Mouse (Mus musculus) intestine, postnatal 0 days (tissue): ENCODE data around the gene Cdkl4. TPM values are rescaled to one million over a fixed set of nuclear protein-coding genes. Genes with fewer than 3 reads are reported as not detected.

Experiments used
- ATAC-seq: fragments of 200-750 bp; cut with Nextera tagmentation; 2 replicates; pipeline ENCODE4 v1.8.0; 2017; ENCODE audit warnings: mild to moderate bottlenecking, moderate TSS enrichment, moderate library complexity
- H3K27ac ChIP-seq: fragments of 300-500 bp; sonication (generic); 2 replicates; pipeline ENCODE4 v1.5.1; 2014; ENCODE audit warnings: mild to moderate bottlenecking, low read depth, low read length, moderate library complexity
- H3K27me3 ChIP-seq: fragments of 300-500 bp; sonication (generic); replicated peaks from 2 replicates; pipeline ENCODE4 v1.6.1; 2014; ENCODE audit warnings: low read length, mixed read lengths; ENCODE audit not compliant: control insufficient read depth, insufficient read depth
- H3K36me3 ChIP-seq: fragments of 300-500 bp; sonication (generic); 2 replicates; pipeline ENCODE4 v1.6.1; 2014; ENCODE audit warnings: mild to moderate bottlenecking, moderate library complexity; ENCODE audit not compliant: control insufficient read depth, insufficient read depth
- H3K4me1 ChIP-seq: fragments of 300-500 bp; sonication (generic); replicated peaks from 2 replicates; pipeline ENCODE4 v1.6.1; 2014; ENCODE audit warnings: antibody characterized with exemption, low read length, mixed read lengths; ENCODE audit not compliant: control insufficient read depth, insufficient read depth
- H3K4me2 ChIP-seq: fragments of 300-500 bp; sonication (generic); replicated peaks from 2 replicates; pipeline ENCODE4 v1.6.1; 2014; ENCODE audit warnings: low read depth, mild to moderate bottlenecking, moderate library complexity
- H3K4me3 ChIP-seq: fragments of 300-500 bp; sonication (generic); 2 replicates; pipeline ENCODE4 v1.5.1; 2014; ENCODE audit warnings: low read depth, low read length
- H3K9ac ChIP-seq: fragments of 300-500 bp; sonication (generic); 2 replicates; pipeline ENCODE4 v1.6.1; 2014; ENCODE audit warnings: mild to moderate bottlenecking, low read depth, low read length
- H3K9me3 ChIP-seq: fragments of 300-500 bp; sonication (generic); 2 replicates; pipeline ENCODE4 v1.6.1; 2016; ENCODE audit warnings: mixed run types; ENCODE audit not compliant: control insufficient read depth
- CTCF ChIP-seq: sonication (generic); IDR thresholded peaks from 2 replicates; pipeline ENCODE4 v1.5.1; 2016; ENCODE audit warnings: low read depth, mild to moderate bottlenecking, control low read depth, antibody characterized with exemption, moderate library complexity
- WGBS: fragments of 180-500 bp; shearing (Covaris S2); extraction: QIAGEN DNeasy Blood & Tissue Kit; methylation state at CpG from one replicate; pipeline ENCODE4 v1.1.7; 2014; 5-methylcytosine and 5-hydroxymethylcytosine counted together
- polyA plus RNA-seq: library from polyadenylated mRNA; unstranded; fragments of >200 nt; fragmentation: Nextera tagmentation; extraction: Ambion mirVana; gene quantifications from 2 replicates; pipeline ENCODE4 v1.2.1, GENCODE M21; 2015

Gene Cdkl4
- polyA plus RNA-seq, 1 experiment from 2014 or later, result 0.12 TPM

- H3K36me3 ChIP-seq, result no peaks in the 10 kb centered on the region
- no peak overlapping the region for H3K4me3 ChIP-seq
- H3K27ac ChIP-seq, result no peak overlapping the region
- WGBS, result 82% methylated on average over 3 of the region's 3 CpGs
- no peak for TF ChIP-seq CTCF
- no peaks in the 10 kb centered on the region for H3K27me3 ChIP-seq
- no peaks in the 10 kb centered on the region for H3K4me1 ChIP-seq
- H3K4me2 ChIP-seq, result no peak overlapping the region
- no peaks in the 10 kb centered on the region for H3K9me3 ChIP-seq
- H3K9ac ChIP-seq, result no peak overlapping the region
- no peak for ATAC-seq
These were observed 54.4 kb downstream of the Cdkl4 start for GRCm38 (mm10) chr17:80523231-80523630.

GRCm38 (mm10) chr17:80522229-80522556 is 55.4 kb downstream of the Cdkl4 start:
- no peak for ATAC-seq
- H3K4me1 ChIP-seq, result no peaks in the 10 kb centered on the region
- no peak for TF ChIP-seq CTCF
- H3K36me3 ChIP-seq, result no peaks in the 10 kb centered on the region
- H3K9ac ChIP-seq, result no peak overlapping the region
- no peak overlapping the region for H3K4me2 ChIP-seq
- H3K27ac ChIP-seq, result no peak overlapping the region
- no peaks in the 10 kb centered on the region for H3K9me3 ChIP-seq
- WGBS, result 80% methylated on average over 7 of the region's 7 CpGs
- no peaks in the 10 kb centered on the region for H3K27me3 ChIP-seq
- H3K4me3 ChIP-seq, result no peak overlapping the region

- Histone ChIP-seq H3K9me3 (no peaks in the 10 kb centered on the region), H3K4me2 (no peak overlapping the region), H3K9ac (no peak overlapping the region), H3K4me1 (no peaks in the 10 kb centered on the region), H3K27ac (no peak overlapping the region), H3K36me3 (no peaks in the 10 kb centered on the region), H3K27me3 (no peaks in the 10 kb centered on the region), H3K4me3 (no peak overlapping the region)
- ATAC-seq, result no peak
- 67% methylated on average over 4 of the region's 4 CpGs for WGBS
- TF ChIP-seq CTCF, result no peak
These were observed 55.9 kb downstream of the Cdkl4 start for GRCm38 (mm10) chr17:80521521-80522228.

GRCm38 (mm10) chr17:80520537-80520936 is 57.1 kb downstream of the Cdkl4 start:
- ATAC-seq, result no peak
- no peak for TF ChIP-seq CTCF
- 57% methylated on average over 8 of the region's 8 CpGs for WGBS

GRCm38 (mm10) chr17:80518811-80519210 is 58.8 kb downstream of the Cdkl4 start:
- WGBS, result 93% methylated on average over 12 of the region's 12 CpGs
- no peak for TF ChIP-seq CTCF
- Histone ChIP-seq H3K4me3 (no peak overlapping the region), H3K9me3 (no peaks in the 10 kb centered on the region), H3K4me1 (no peaks in the 10 kb centered on the region), H3K36me3 (no peaks in the 10 kb centered on the region), H3K4me2 (no peak overlapping the region), H3K27me3 (no peaks in the 10 kb centered on the region), H3K27ac (no peak overlapping the region), H3K9ac (no peak overlapping the region)
- no peak for ATAC-seq

More at GRCm38 (mm10) chr17:80520537-80520936, 57.1 kb downstream of the Cdkl4 start:
- Histone ChIP-seq H3K36me3 (no peaks in the 10 kb centered on the region), H3K27ac (no peak overlapping the region), H3K4me1 (no peaks in the 10 kb centered on the region), H3K9ac (no peak overlapping the region), H3K27me3 (no peaks in the 10 kb centered on the region), H3K4me3 (no peak overlapping the region), H3K9me3 (no peaks in the 10 kb centered on the region), H3K4me2 (no peak overlapping the region)

GRCm38 (mm10) chr17:80517244-80517643 is 60.4 kb downstream of the Cdkl4 start:
- no peak for TF ChIP-seq CTCF
- Histone ChIP-seq H3K27me3 (no peaks in the 10 kb centered on the region), H3K4me1 (no peaks in the 10 kb centered on the region), H3K4me3 (no peak overlapping the region), H3K4me2 (no peak overlapping the region), H3K36me3 (no peaks in the 10 kb centered on the region), H3K27ac (no peak overlapping the region), H3K9me3 (no peaks in the 10 kb centered on the region), H3K9ac (no peak overlapping the region)
- WGBS, result 66% methylated on average over 9 of the region's 9 CpGs
- ATAC-seq, result no peak
